Mouse (Mus musculus) spleen, adult 2 months (tissue): ENCODE data around the gene Cfap126. TPM values are rescaled to one million over a fixed set of nuclear protein-coding genes. Genes with fewer than 3 reads are reported as not detected.
A peak's percentile ranks its signal among the peaks of the same experiment; 100 is the strongest.

Experiments used
- DNase-seq, 2 experiments: peaks; one replicate each; pipeline versions ENCODE4 v3.0.0 to v3.0.0-alpha.2; 2012 to 2021; ENCODE audit warnings: low spot score in 2 of 2, low read depth in 1 of 2
- H3K27ac ChIP-seq: fragments of 200-500 bp; 2 replicates; pipeline ENCODE4 v1.5.1; 2012; ENCODE audit warnings: low read length, inconsistent platforms; ENCODE audit not compliant: insufficient read depth
- H3K27me3 ChIP-seq: fragments of 200-500 bp; 2 replicates; pipeline ENCODE4 v1.6.1; 2012; ENCODE audit warnings: mild to moderate bottlenecking, moderate library complexity, low read length, inconsistent platforms; ENCODE audit not compliant: control insufficient read depth, insufficient read depth
- H3K36me3 ChIP-seq: fragments of 200-500 bp; 2 replicates; pipeline ENCODE4 v1.6.1; 2012; ENCODE audit warnings: mild to moderate bottlenecking, low read length, inconsistent platforms; ENCODE audit not compliant: control insufficient read depth, insufficient read depth
- H3K4me1 ChIP-seq: fragments of 200-500 bp; 2 replicates; pipeline ENCODE4 v1.6.1; 2011; ENCODE audit warnings: inconsistent platforms; ENCODE audit not compliant: control insufficient read depth, insufficient read depth, insufficient read length
- H3K4me3 ChIP-seq: fragments of 200-500 bp; 2 replicates; pipeline ENCODE4 v1.5.1; 2011; ENCODE audit warnings: mild to moderate bottlenecking, inconsistent platforms; ENCODE audit not compliant: insufficient read depth, insufficient read length; ENCODE audit errors: extremely low read depth
- CTCF ChIP-seq: fragments of 200-500 bp; IDR thresholded peaks from 2 replicates; pipeline ENCODE4 v1.5.1; 2011; ENCODE audit warnings: mild to moderate bottlenecking, inconsistent platforms; ENCODE audit not compliant: insufficient read depth, insufficient read length, insufficient replicate concordance; ENCODE audit errors: extremely low read depth
- POLR2A ChIP-seq: fragments of 200-500 bp; IDR thresholded peaks from 2 replicates; pipeline ENCODE4 v1.6.1; 2011; ENCODE audit warnings: low read depth, low read length, inconsistent platforms
- WGBS: fragments of 180-500 bp; shearing (Covaris S2); methylation state at CpG from one replicate; pipeline ENCODE4 v1.1.7; 2018; 5-methylcytosine and 5-hydroxymethylcytosine counted together
- polyA plus RNA-seq: library from polyadenylated mRNA; depleted of rRNA; stranded (reverse); fragments of >200 nt; gene quantifications from 2 replicates; pipeline ENCODE4 v1.2.3, GENCODE M21; 2012

The Cfap126 gene
- polyA plus RNA-seq, 1 experiment: 2.4 TPM

- H3K27me3 ChIP-seq: no peaks in the 10 kb centered on the region
- peak within 1 kb of the TSS; percentile 90 for H3K4me3 ChIP-seq
- TF ChIP-seq CTCF (no peak), POLR2A (peak; percentile 83)
- peaks cover 4% of the 10 kb centered on the region for H3K4me1 ChIP-seq
- under 1% methylated on average over 34 of the region's 34 CpGs for WGBS
- H3K27ac ChIP-seq: peak within 1 kb of the TSS; percentile 68
- H3K36me3 ChIP-seq: no peaks in the 10 kb centered on the region
- DNase-seq: peak; percentile 88 to 94
These were observed 36.4 kb downstream of the Cfap126 start, which contains the start of the genes Sdhc and Mpz for GRCm38 (mm10) chr1:171149974-171150760. Sdhc (minus strand) TSS chr1:171150603. Mpz (plus strand) TSS chr1:171150711.

GRCm38 (mm10) chr1:171150838-171151391, 37.2 kb downstream of the Cfap126 start:
- DNase-seq: peak in 1 of 2 experiments; percentile 7
- WGBS: 19% methylated on average over 18 of the region's 18 CpGs
- H3K27ac ChIP-seq: peak overlapping the region; percentile 68

GRCm38 (mm10) chr1:171151966-171152365, 38.2 kb downstream of the Cfap126 start:
- H3K4me3 ChIP-seq: no peak overlapping the region
- no peak for DNase-seq
- no peaks in the 10 kb centered on the region for H3K27me3 ChIP-seq
- H3K27ac ChIP-seq: no peak overlapping the region
- peaks cover 4% of the 10 kb centered on the region for H3K4me1 ChIP-seq
- 92% methylated on average over 4 of the region's 4 CpGs for WGBS
- TF ChIP-seq CTCF (no peak), POLR2A (no peak)
- no peaks in the 10 kb centered on the region for H3K36me3 ChIP-seq

More at GRCm38 (mm10) chr1:171150838-171151391, 37.2 kb downstream of the Cfap126 start:
- no peak for TF ChIP-seq CTCF
- TF ChIP-seq POLR2A: no peak
- H3K4me1 ChIP-seq: peaks cover 4% of the 10 kb centered on the region
- H3K27me3 ChIP-seq: no peaks in the 10 kb centered on the region
- no peaks in the 10 kb centered on the region for H3K36me3 ChIP-seq
- peak overlapping the region; percentile 62 for H3K4me3 ChIP-seq

- H3K36me3 ChIP-seq: no peaks in the 10 kb centered on the region
- no peak overlapping the region for H3K4me3 ChIP-seq
- H3K27ac ChIP-seq: no peak overlapping the region
- H3K4me1 ChIP-seq: no peaks in the 10 kb centered on the region
- no peak for DNase-seq
- WGBS: 76% methylated on average over 3 of the region's 3 CpGs
- H3K27me3 ChIP-seq: no peaks in the 10 kb centered on the region
- TF ChIP-seq CTCF: no peak
- TF ChIP-seq POLR2A: no peak
These were observed 42.9 kb downstream of the Cfap126 start for GRCm38 (mm10) chr1:171156644-171157043.

GRCm38 (mm10) chr1:171157965-171158364, 44.2 kb downstream of the Cfap126 start:
- H3K27me3 ChIP-seq: no peaks in the 10 kb centered on the region
- H3K4me3 ChIP-seq: no peak overlapping the region
- no peak overlapping the region for H3K27ac ChIP-seq
- H3K36me3 ChIP-seq: no peaks in the 10 kb centered on the region
- H3K4me1 ChIP-seq: no peaks in the 10 kb centered on the region
- TF ChIP-seq POLR2A (no peak), CTCF (no peak)
- no peak for DNase-seq

GRCm38 (mm10) chr1:171159485-171159975, 45.8 kb downstream of the Cfap126 start:
- no peaks in the 10 kb centered on the region for H3K27me3 ChIP-seq
- H3K4me3 ChIP-seq: no peak overlapping the region
- H3K27ac ChIP-seq: no peak overlapping the region
- H3K4me1 ChIP-seq: no peaks in the 10 kb centered on the region
- 19% methylated on average over 15 of the region's 15 CpGs for WGBS
- DNase-seq: no peak
- no peaks in the 10 kb centered on the region for H3K36me3 ChIP-seq
- TF ChIP-seq POLR2A: no peak

- Histone ChIP-seq H3K27me3 (no peaks in the 10 kb centered on the region), H3K27ac (no peak overlapping the region), H3K4me1 (no peaks in the 10 kb centered on the region), H3K4me3 (no peak overlapping the region), H3K36me3 (no peaks in the 10 kb centered on the region)
- 79% methylated on average over 3 of the region's 3 CpGs for WGBS
- no peak for DNase-seq
- TF ChIP-seq POLR2A (no peak), CTCF (no peak)
These were observed 48.8 kb downstream of the Cfap126 start for GRCm38 (mm10) chr1:171162526-171162925.
